Mouse (Mus musculus) gastrocnemius, postnatal 25 days (tissue): ENCODE results near the gene Tmem213. TPM values are rescaled to one million over a fixed set of nuclear protein-coding genes. Genes with fewer than 3 reads are reported as not detected.

Experiments
- DNase-seq: peaks from one replicate; pipeline ENCODE4 v3.0.0; 2022
- total RNA-seq, 2 experiments: library from RNA; stranded (reverse); gene quantifications; 1 replicate in 1 of 2; 2 replicates in 1 of 2; pipeline ENCODE4 v1.2.3; 2021

The Tmem213 gene
- total RNA-seq, 2 experiments from 2014 or later, result not detected

GRCm38 (mm10) chr6:38116107-38116770 lies 7.2 kb downstream of the Tmem213 start:
- DNase-seq, result no peak

- no peak for DNase-seq
Observed at GRCm38 (mm10) chr6:38118341-38118740, 9.3 kb downstream of the Tmem213 start.

GRCm38 (mm10) chr6:38120681-38121371 lies 11.8 kb downstream of the Tmem213 start:
- no peak for DNase-seq

- DNase-seq, result no peak
Observed at GRCm38 (mm10) chr6:38121843-38122242, 12.8 kb downstream of the Tmem213 start.

GRCm38 (mm10) chr6:38122791-38123190 lies 13.7 kb downstream of the Tmem213 start:
- no peak for DNase-seq

GRCm38 (mm10) chr6:38123471-38124206 lies 14.6 kb downstream of the Tmem213 start:
- DNase-seq, result no peak

GRCm38 (mm10) chr6:38124207-38124835 lies 15.3 kb downstream of the Tmem213 start, which contains the start of gene Atp6v0a4:
TSS of gene Atp6v0a4 (minus strand) at chr6:38124586.
- no peak for DNase-seq

- DNase-seq, result no peak
Observed at GRCm38 (mm10) chr6:38124882-38125281, 15.8 kb downstream of the Tmem213 start.

GRCm38 (mm10) chr6:38125462-38125861 lies 16.4 kb downstream of the Tmem213 start:
- DNase-seq, result no peak

GRCm38 (mm10) chr6:38128115-38128514 lies 19.1 kb downstream of the Tmem213 start:
- DNase-seq, result no peak

GRCm38 (mm10) chr6:38129883-38130282 lies 20.8 kb downstream of the Tmem213 start:
- DNase-seq, result no peak

- peak; percentile 41 for DNase-seq
Observed at GRCm38 (mm10) chr6:38131801-38132231, 22.8 kb downstream of the Tmem213 start.

GRCm38 (mm10) chr6:38134806-38135559 lies 25.9 kb downstream of the Tmem213 start:
- DNase-seq, result peak; percentile 69

GRCm38 (mm10) chr6:38139086-38139485 lies 30.0 kb downstream of the Tmem213 start:
- no peak for DNase-seq

- DNase-seq, result no peak
Observed at GRCm38 (mm10) chr6:38140402-38140801, 31.3 kb downstream of the Tmem213 start.

GRCm38 (mm10) chr6:38144161-38144998 lies 35.3 kb downstream of the Tmem213 start:
- peak; percentile 78 for DNase-seq

- DNase-seq, result peak; percentile 19
Observed at GRCm38 (mm10) chr6:38145463-38146065, 36.5 kb downstream of the Tmem213 start.

GRCm38 (mm10) chr6:38147301-38147700 lies 38.2 kb downstream of the Tmem213 start:
- no peak for DNase-seq

GRCm38 (mm10) chr6:38148626-38149025 lies 39.6 kb downstream of the Tmem213 start:
- DNase-seq, result no peak

- no peak for DNase-seq
Observed at GRCm38 (mm10) chr6:38149483-38149882, 40.4 kb downstream of the Tmem213 start.
